Mouse (Mus musculus): Measurements from ENCODE around the gene Fam241b.

Fam241b gene

DNA sequence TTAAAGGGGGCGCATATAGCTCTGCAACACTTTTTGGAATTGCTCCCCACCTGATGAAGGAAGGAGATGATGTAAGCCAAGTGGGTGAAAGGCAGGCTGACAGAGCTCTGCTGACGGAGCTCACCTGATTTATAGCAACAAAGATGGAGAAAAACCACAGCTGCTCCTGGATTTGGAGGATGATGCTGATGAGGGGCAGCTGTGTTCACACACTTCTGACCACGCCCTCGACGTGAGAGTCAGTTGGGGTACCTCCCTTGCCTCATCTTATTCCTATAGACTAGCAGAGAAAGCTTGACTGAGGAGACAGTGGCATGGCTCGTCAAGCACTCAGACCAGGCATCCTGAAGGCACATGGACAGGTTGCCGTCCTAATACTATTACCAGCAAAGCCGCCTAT is at the start of gene Fam241b:
Gene Fam241b, minus strand, starts transcription at position 101 of the 400 bp plus-strand sequence.
- no peak for DNase-seq (ENCODE audit: low spot score)

DNA sequence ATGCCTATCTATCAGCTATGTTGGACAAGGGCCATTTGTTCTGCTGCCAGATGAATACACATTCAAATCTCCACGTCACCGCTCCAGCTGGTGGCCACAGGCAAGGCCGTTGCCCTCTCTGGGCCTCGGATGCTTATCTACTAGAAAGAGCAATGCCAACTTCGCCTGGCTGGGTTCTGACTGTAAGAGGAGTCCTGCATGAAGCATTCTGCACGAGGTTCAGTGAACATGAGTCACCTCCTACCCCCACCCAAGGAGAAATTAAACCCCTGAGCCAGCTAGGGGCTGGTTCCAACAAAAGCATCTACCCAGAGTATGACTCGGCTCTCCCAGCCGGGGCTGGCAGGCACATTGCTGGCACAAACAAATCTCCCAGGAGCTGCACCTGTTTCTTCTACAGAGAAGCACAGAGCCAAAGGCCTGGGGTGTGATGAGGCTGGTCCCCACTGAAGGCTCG is 49.0 kb upstream of the Fam241b start:
- DNase-seq (ENCODE audit: low spot score), result peak; percentile 76

DNA sequence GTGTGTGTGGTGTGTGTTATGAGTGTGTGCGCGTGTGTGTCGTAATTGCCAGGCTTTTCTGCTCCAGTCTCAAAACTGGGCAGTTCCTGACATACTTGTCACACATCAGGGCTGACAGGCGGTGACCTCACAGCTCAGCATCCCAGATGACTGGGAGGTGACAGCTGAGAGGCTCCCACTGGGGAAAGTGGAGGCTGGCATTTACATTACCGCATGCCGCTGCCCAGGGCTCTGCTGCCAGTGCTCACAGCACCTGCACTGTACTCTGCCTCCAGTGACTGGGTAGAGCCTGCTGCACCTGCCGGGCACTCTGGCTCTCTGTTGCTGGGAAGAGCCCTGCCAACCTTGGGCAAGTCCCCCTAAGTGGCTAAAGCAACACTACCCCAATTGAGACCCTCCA is 47.1 kb upstream of the Fam241b start:
- DNase-seq (ENCODE audit: low spot score), result no peak

DNA sequence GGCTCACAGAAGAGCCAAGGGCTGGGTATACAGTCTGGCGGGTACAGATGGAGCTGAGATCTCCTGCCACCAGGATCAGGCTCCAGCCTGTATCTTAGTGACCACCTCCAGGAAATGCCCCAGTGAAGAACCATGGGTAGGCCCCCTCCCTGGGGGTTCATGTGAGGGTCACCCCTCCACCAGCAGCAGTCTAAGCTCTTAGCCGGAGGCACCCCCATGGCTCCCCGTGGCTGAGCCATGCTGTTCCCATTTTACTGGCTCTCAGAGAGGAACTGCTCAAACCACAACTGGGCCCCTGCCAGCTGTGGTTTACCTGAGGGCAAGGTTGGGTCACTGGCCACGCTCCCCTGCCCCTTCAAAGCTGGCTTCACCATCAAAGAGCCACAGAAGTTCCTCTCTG is 46.2 kb upstream of the Fam241b start:
- no peak for DNase-seq (ENCODE audit: low spot score)

DNA sequence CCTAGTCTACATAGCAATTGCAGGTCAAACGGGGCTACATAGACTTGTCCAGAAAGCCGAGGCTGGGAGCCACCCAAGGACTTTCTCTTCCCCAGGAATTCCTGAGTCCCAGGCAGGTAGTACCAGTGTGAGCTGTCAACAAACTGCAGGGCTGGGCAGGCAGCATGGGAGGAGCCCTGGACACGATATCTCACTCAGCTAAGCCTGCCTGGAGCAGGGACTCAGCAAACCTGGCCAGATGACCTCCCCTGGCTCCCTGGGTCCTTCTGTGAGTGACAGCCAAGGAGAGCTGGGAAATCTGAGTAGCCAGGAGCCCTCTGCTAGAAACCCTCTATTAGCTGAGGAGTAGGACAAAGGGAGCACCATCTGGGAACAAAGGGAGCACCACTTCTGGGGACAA is 45.6 kb upstream of the Fam241b start:
- DNase-seq (ENCODE audit: low spot score), result no peak

DNA sequence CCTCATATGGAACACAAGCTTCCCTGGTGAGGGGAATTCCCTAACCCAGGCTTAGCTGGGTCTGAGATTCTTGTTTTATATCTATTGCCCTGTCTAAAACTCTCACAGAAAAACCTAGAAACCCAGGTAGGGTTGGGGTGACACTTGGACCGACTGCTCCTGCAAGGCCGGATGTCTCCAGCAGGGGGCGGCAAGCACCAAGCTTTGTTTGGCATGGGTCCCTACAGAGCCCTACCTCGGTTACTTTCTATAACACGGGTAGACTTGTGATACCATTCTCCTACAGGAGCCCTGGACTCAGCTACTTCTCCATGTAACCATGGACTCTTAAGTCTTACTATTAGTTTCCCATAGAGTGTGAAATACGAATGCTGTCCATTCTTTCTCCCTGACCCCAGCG is 43.2 kb upstream of the Fam241b start:
- DNase-seq (ENCODE audit: low spot score), result peak; percentile 66

DNA sequence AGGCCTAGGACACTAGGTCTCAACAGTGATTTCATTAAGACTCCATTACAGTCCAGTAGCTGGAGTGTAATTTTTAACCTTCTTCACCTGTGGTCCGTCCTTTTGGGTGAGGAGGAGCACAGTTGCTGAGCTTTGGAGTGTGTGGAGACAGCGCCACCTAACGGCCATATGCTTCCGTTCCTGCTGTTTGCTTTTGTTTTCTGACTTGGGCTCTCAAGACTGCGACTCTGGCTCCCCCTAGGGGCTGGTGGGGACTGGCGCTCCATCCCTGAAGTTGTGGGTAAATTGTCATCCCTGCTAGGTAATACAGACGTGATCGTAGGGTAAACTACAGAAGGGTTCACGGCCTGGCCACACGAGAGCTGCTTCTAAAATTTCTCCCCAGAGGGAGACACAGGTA is 39.3 kb upstream of the Fam241b start:
- peak; percentile 94 for DNase-seq (ENCODE audit: low spot score)

DNA sequence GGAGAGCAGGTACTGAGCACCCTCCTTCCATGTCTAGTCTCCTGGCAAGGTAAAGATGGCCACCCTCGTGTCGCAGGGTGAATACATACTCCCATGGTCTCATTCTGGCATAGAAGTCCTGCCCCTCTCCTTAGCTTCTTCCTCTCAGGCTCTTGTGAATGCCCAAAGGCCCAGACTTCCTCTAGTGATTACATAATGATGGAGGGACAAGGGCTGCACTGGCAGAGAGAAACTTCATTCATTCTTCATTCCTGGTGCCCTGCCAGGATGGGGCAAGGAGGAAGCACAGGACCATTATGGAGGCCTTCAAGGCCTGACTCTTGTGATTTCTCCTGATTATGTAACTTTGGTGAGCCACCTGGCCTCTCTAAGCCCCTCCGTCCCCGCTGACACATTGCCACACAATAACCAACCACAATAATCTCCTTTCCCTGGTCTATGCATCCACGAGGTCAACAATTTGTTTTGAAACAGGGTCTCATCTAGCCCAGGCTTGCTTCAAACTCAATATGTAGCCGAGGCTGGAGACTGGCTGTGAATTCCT is 38.8 kb upstream of the Fam241b start:
- no peak for DNase-seq (ENCODE audit: low spot score)

DNA sequence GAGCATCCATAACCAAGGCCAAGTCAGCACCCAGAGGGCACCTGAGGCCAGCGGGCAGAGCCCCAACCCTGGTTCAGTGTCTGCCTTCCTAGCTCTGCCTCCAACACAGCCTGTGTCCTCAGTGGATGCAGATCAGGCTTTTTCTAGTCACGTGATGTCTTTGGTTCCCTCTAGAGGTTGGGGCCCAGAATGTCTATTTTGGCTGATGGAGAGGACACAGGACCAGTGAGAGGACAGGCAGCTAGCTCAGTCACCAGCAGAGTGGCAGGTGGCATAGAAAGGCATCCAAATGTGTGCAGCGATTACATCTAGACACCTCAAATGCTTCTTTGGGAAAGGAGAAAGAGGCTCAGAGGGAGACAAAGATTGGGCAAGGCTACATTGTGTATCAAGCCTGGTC is 38.0 kb upstream of the Fam241b start:
- DNase-seq (ENCODE audit: low spot score), result no peak

DNA sequence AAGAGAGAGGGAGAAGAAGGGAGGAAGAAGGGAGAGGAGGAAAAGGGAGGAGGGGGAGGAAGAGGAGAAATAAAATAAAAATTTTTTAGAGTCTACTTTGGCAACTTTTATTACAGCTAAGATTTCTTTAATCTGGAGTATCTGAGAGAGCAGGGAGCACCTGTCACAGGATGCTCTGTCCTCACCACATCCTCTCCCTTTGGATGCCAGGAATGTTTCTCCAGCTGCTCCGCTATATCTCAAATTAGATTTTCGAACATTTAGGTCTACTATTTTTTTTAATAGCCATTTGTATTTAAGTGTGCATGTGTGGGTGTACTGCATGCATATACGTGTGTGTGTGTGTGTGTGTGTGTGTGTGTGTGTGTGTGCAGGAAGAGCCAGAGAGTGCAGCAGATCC is 36.2 kb upstream of the Fam241b start:
- DNase-seq (ENCODE audit: low spot score), result no peak

DNA sequence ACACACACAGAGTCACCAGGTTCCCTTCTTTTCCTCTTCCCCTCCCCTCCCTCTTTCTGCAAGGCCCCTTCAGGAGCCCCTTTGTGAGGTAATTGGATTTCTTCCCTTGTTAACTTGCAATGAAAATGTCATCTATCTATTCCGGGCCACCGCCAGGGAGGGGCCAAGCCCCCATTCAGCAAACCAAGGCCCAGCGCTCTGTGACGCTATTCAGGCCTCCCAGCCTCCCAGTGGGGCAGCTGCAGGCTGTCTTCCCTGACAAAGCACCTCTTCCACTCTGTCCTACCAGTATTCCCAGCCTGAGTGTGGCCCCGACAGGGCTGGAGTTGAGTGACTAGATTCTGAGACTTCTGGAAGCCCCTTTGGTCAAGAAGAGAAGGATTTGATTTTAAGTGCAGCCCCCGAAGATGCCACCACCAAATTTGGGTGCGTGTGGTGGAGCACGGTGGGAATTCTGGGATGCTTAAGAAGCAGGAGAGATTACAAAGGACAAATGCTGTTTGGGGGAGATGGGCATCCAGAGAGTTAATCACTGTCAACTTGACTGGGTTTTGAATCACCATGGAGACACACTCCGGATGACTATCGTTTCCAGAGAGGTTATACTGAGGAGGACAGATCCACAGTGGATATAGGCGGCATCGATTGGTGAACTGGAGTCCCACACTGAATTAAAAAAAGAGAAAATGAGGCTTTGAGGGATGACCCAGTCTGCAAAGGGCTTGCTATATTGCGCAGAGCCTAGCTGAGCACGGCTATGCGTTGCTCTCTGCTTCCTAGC is 31.0 kb upstream of the Fam241b start:
- no peak for DNase-seq (ENCODE audit: low spot score)

DNA sequence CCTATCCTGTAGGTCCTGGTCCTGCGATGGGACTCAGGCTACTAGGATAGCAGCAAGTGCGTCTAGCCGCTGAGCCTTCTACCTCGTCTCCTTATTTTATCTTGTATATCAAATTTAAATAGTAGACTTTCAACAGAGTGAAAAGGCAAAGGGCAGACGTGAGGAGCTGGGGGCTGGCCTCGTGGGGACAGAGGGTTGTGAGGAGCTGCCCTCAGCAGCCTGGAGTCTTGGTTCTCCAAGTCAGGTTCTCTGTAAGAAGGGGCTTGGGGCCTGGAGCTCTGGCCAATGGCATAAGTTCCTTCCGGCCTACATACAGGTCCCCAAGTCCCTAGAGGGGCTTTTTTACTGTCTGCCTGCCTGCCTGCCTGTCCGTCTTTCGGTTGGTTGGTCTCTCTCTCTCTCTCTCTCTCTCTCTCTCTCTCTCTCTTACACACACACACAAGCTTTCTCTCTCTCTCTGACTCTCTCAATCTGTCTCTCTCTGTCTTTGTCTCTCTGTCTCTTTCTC is 30.3 kb upstream of the Fam241b start:
- DNase-seq (ENCODE audit: low spot score), result no peak

DNA sequence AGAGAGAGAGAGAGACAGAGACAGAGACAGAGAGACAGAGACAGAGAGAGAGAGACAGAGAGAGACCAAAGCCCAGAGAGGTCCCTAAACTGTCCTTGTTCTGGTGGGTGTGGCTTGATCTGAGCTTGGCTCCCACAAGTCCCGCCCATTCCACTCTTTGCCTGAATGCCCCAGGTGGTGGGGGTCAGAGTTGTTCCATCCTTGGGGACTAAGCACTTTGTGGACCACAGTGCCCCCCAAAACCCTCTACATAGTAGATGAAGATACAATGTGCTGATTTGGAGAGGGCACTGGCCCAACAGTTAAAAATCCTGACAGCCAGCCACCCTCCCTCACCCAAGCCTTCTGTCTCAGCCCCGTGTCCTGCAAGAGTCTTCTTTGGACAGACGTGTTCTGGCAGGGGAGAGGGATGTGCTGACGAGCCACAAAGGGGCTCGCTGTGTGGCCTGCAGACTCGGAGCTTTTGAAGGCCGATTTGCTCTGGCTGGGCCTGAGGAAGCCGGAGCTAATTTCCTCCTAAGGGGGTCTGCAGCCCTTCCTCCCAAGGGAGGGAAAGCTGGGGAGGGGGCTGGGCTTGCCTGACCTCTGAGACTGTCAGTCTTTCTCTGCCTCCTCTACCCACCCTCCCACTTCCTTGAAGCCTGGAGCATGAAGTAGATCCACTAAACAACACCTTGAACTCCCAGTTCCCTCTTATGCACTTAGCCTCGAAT is 29.3 kb upstream of the Fam241b start:
- DNase-seq (ENCODE audit: low spot score), result no peak

DNA sequence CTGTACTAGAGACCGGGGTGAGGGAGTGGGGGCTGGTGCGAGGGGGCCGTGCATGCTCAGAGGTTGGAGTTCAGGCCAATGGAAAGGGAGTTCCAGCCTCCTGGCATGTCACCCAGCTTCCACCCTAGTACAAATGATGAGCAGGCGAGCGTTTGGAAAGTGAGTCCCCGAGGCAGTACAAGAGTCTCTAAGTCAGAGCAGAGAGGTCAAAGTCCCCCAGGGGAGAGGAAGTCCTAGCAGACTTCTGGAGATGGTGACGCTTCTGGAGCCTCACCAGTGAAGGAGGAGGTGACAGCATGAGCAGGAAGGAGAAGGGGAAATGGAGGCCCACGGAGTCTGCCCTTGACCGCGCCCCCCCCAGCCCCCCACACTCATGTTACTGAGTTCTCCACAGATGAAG is 18.7 kb upstream of the Fam241b start:
- no peak for DNase-seq (ENCODE audit: low spot score)

DNA sequence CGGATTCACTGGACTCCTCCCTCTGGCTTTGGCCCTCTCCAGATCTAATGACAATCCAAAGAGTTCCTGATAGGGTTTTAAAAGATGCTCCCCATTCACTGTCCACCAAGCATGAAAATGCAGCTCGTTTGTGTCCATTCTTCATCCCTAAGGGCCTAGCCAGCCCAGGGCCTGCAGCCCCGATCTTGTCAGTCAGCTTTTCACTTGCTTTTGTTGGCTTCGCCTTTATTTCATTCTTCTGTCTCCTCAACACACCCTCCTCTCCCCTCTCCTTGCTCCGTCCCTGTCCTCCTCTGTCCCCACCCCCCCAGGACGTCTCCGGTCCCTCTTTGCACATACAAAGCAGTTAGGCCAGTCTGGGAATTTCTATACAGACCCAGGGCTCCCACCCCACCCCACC is 6.2 kb upstream of the Fam241b start:
- no peak for DNase-seq (ENCODE audit: low spot score)

DNA sequence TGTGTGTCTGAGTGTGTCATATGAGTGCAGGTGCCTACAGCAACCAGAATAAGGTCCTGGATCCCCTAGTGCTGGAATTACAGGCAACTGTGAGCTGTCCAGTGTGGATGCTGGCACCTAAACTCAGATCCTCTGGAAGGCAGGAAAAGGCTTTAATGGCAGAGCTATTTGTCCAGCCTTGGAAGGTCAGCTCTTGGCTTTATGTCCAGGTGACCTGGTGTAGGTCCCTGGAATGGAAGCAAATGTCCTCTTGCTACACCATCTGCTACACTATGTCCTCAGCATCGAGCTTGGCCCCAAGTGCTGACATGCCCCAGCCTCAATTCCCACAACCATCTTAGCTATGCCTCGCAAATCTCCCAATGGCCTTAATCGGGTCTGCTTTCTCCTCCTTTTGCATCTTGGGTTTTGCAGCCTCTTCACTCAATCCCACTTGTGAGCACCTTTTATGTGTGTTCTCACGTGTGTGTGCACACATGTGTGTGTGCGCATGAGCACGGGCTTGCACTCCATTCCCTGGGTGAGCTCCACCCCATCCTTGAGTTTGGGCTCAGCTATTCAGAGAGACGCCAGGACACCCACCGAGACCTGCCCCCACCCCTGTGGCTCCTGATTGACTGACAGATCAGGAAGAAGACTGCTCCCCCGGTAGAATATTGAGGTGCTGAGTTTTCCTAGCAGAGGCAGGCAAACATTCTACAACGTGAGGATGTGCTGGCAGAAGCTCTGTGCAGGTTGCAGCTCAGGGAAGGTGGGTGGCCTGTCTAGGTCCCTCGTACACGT is 3.9 kb upstream of the Fam241b start:
- DNase-seq (ENCODE audit: low spot score), result no peak

DNA sequence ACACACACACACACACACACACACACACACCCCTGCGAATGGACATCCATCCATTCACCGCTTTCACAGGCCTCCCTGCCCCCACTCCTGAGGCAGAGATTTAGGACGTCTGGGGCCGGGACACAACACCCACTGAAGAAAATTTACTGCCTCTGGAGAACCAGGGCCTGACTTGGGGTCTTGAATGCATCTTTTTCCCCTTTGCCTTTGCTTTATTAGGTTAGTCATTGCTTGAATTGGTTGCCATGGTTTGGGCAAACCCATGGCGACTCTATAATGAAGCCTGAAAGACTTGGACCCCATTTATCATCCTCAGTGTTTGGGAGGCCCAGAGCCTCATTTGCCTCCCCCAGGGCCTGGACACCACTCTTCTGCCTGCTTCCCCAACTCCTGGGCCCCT is 2.2 kb upstream of the Fam241b start:
- no peak for DNase-seq (ENCODE audit: low spot score)

DNA sequence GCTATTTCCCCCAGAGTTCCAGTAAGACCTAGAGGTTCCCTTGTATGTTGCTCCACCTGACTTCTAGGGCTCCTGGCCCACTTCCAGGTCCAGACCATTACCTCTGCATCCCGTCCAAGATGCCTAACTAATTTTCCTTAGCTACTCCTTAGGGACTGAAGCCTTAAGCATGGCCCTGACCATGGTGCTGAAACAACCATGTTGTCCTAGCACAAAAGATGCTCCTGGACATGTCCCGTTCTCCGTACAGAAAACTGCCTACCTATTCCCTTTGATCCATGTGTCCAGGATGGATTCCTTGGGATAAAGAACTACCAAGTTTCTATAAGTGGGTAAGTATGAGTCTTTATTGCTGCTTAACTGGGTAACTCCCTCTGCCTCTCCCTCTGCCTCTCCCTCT is 5.7 kb downstream of the Fam241b start:
- no peak for DNase-seq (ENCODE audit: low spot score)

DNA sequence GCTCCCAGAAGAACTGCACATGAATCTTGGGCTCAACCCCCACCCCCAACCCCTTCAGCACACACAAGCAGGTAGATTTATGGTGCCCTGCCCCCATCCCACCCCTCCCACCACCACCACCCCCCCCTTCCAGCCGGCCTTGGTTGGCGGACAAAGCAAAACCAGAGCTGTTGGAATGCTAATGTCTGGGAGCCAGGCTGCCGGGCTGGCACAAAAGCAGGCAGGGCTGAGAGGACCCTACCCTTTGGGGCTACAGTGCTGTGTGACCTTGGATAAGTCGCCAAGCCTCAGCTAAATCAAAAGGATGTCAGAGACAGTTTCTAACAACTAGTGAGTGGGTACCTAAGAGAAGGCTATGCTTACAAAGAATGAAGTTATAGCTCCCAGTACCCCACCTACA is 6.6 kb downstream of the Fam241b start:
- DNase-seq (ENCODE audit: low spot score), result no peak

DNA sequence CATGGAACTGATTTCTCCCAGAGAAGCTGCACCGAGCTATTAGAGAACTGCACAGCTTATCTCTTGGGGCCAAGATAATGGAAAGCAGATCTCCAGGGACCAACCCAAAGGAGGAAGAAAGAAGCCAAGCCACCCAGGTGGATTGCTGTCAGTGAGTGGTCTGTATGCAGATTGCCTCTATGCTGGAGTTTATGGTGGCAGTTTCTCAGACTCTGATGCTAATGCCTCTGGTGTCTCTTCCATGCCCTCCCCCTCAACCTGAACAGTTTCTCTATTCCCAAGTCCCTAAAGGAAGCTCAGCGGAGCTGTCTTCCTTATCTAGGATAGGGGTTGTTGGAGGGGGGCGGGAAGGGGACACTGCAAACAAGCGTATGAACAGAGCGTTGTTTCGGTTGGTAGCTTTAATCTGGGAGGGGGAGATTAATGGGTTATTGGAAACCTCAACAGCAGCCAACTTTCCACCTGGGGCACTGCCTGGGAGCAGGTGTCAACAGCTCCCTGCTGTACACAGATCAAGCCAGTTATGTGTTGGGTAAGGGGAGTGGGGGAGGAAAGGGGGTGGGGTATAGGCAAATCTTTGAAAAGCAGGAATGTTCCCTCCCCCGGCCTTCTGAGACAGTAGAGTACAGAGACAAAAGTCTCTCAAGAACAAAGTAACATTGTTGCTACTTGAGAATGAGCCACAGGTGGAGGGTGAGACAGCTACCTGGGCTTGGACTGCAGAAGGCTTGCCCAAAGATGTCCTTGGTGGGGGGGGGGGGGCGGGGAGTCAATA is 7.8 kb downstream of the Fam241b start:
- DNase-seq (ENCODE audit: low spot score), result no peak

DNA sequence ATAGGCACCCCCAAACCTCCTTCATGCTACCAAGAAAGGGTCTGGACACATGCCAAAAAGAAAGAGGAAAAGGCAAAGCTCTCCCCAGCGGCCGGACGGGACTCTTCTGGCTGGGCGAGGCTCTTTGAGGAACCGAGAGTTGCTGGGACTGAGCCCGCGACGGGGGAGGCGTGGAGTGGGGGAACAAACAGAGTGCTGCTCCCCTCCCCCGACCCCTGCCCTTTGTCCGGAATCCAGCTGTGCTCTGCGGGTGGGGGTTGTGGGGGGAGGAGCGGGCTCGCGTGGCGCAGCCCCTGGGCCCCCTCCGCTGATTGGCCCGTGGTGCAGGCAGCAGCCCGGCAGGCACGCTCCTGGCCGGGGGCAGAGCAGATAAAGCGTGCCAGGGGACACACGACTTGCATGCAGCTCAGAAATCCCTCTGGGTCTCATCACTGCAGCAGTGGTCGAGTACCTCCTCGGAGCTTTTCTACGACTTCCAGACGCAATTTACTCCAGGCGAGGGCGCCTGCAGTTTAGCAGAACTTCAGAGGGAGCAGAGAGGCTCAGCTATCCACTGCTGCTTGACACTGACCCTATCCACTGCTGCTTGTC is 10.9 kb downstream of the Fam241b start, which contains the start of gene Neurog3:
Gene Neurog3, plus strand, starts transcription at position 400 of the 591 bp plus-strand sequence.
- DNase-seq (ENCODE audit: low spot score), result no peak

All from MN1 (cell line).